Mouse (Mus musculus): Measurements from ENCODE around the gene Scgb2b15. TPM values are rescaled to one million over a fixed set of nuclear protein-coding genes. Genes with fewer than 3 reads are reported as not detected.
"Not testable (repeated sequence)": the region's sequence is repeated elsewhere in the genome, so short reads cannot be mapped to it uniquely, and the experiment has no call there.

Gene Scgb2b15
- not detected in 2 replicates for polyA plus RNA-seq (2012; rRNA removed)

GRCm38 (mm10) chr7:32829562-32829961 lies at the start of gene Scgb2b15:
Gene Scgb2b15 (minus strand): TSS chr7:32829662.
- DNase-seq (ENCODE audit: low spot score), result not testable (repeated sequence)

DNA sequence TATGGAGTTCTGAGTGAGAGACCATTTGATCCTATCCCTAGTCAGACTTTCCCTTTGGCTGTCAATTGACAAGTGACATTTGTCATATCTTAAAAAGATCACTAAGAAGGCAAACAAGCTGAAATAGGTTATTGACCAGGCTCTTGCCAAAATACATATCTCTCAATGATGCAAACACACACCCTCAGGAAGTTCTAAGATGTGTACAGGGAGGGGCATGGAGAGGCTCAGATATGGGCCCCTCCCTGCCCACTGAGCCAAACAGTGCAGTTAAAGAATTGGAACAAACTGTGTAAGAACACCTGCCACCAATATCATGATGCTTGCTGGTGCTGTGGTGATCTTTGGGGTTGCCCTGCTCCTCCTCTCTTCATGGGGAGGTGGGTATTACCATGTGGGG lies 6.8 kb upstream of the Scgb2b15 start, which contains the start of gene Scgb1b15:
Gene Scgb1b15, plus strand, starts transcription at position 301 of the 400 bp plus-strand sequence.
- DNase-seq (ENCODE audit: low spot score), result not testable (repeated sequence)

Other genes with a start within 250 kb of the Scgb2b15 start
- gene Scgb1b15, start 6.9 kb upstream of the Scgb2b15 start, polyA plus RNA-seq (2012; rRNA removed), result not detected in 2 replicates
- not detected in 2 replicates for gene Scgb2b17, start 226.9 kb upstream of the Scgb2b15 start, polyA plus RNA-seq (2012; rRNA removed)
- not detected in 2 replicates for gene Scgb1b17, start 233.8 kb upstream of the Scgb2b15 start, polyA plus RNA-seq (2012; rRNA removed)

Measured in urinary bladder, adult 2 months (tissue).